16 mouse cellular contexts compared by ENCODE assay signal in the genomic region with DNA sequence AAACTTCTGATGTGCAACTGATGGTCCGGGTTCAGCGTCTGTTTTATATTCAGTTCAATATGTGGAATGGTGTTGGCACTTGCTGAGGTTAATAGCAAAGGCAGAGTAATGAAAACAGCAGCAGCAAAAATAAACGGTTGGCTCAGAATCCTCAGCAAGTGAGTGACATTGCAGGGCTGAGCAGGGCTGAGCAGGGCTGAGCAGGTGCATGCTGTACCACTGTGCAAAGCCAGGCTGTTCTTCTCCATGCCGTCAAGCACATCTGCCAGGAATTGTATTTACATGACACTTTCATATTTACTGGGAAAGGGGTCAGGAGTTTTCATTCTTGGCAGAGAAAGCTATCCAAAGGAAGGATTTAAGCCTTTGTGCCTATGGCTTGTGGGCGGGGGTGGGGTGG.
DNase-seq lines count a peak whose midpoint lies in the region; ATAC-seq and TF ChIP-seq lines count a peak whose summit lies in the region.
"Had no signal": no experiment of that assay in that cellular context is flagged by ENCODE, and none has a peak within 500 bp of the region (broad histone marks: within the 10 kb centered on the region; RNA-seq: fewer than 3 reads in every experiment).

No protein-coding gene starts in this region.

- H3K4me2 ChIP-seq in stomach, embryonic 15.5 days = no peak overlapping the region
- H3K4me2 ChIP-seq in stomach, postnatal 0 days (replicated peaks; ENCODE audit: low read depth) = no peak overlapping the region
- no peak overlapping the region for H3K4me2 ChIP-seq in forebrain, embryonic 13.5 days
- no peak overlapping the region for H3K4me2 ChIP-seq in midbrain, embryonic 12.5 days (replicated peaks)
- no peak overlapping the region for H3K4me2 ChIP-seq in heart, embryonic 12.5 days
- H3K4me2 ChIP-seq: heart, embryonic 15.5 days; intestine, embryonic 15.5 days; liver, embryonic 12.5 days had no signal

- H3K4me1 ChIP-seq in stomach, embryonic 15.5 days = no peaks in the 10 kb centered on the region; the same call in 1 of the 2 replicates
- H3K4me1 ChIP-seq in stomach, postnatal 0 days (replicated peaks; ENCODE audit: control insufficient read depth, insufficient read depth) = no peaks in the 10 kb centered on the region
- peaks cover 24% of the 10 kb centered on the region for H3K4me1 ChIP-seq in forebrain, embryonic 13.5 days
- H3K4me1 ChIP-seq in midbrain, embryonic 12.5 days = 0 out of 2 replicates have a peak, but pooled peaks cover 19% of the 10 kb centered on the region
- no peaks in the 10 kb centered on the region for H3K4me1 ChIP-seq in heart, embryonic 12.5 days (replicated peaks)
- H3K4me1 ChIP-seq: heart, embryonic 15.5 days; intestine, embryonic 15.5 days; liver, embryonic 12.5 days had no signal

- no peak overlapping the region for H3K4me3 ChIP-seq in stomach, embryonic 15.5 days (replicated peaks)
- no peak overlapping the region for H3K4me3 ChIP-seq in stomach, postnatal 0 days (ENCODE audit: low read depth, low read length)
- H3K4me3 ChIP-seq in forebrain, embryonic 13.5 days = no peak overlapping the region
- no peak overlapping the region for H3K4me3 ChIP-seq in midbrain, embryonic 12.5 days
- no peak overlapping the region for H3K4me3 ChIP-seq in heart, embryonic 12.5 days
- H3K4me3 ChIP-seq: heart, embryonic 15.5 days; intestine, embryonic 15.5 days; left cerebral cortex, adult 2 months; liver, embryonic 12.5 days had no signal

- TF ChIP-seq CTCF in stomach, postnatal 0 days (IDR thresholded peaks at IDR 0.05; ENCODE audit: low read depth) = no peak

- H3K36me3 ChIP-seq in stomach, embryonic 15.5 days = no peaks in the 10 kb centered on the region
- H3K36me3 ChIP-seq in stomach, postnatal 0 days (ENCODE audit: control insufficient read depth, insufficient read depth, low read length) = no peaks in the 10 kb centered on the region
- no peaks in the 10 kb centered on the region for H3K36me3 ChIP-seq in forebrain, embryonic 13.5 days (ENCODE audit: poor library complexity, severe bottlenecking)
- H3K36me3 ChIP-seq in midbrain, embryonic 12.5 days = no peaks in the 10 kb centered on the region
- H3K36me3 ChIP-seq in heart, embryonic 12.5 days = no peaks in the 10 kb centered on the region
- H3K36me3 ChIP-seq: heart, embryonic 15.5 days; intestine, embryonic 15.5 days; liver, embryonic 12.5 days had no signal

- DNase-seq in stomach, postnatal 0 days (ENCODE audit: low spot score) = no peak
- no peak for DNase-seq in lung, postnatal 25 days (ENCODE audit: low spot score)
- no peak for DNase-seq in ovary, postnatal 10 days (ENCODE audit: low spot score)
- DNase-seq: adrenal gland, adult 8-10 months; gastrocnemius, postnatal 14 days; kidney, postnatal 4 days; lung, postnatal 10 days; right cerebral cortex, postnatal 14 days had no signal

- H3K9ac ChIP-seq in stomach, embryonic 15.5 days = no peak overlapping the region
- H3K9ac ChIP-seq in stomach, postnatal 0 days (ENCODE audit: low read length) = no peak overlapping the region
- no peak overlapping the region for H3K9ac ChIP-seq in forebrain, embryonic 13.5 days
- no peak overlapping the region for H3K9ac ChIP-seq in midbrain, embryonic 12.5 days (replicated peaks)
- H3K9ac ChIP-seq in heart, embryonic 12.5 days = no peak overlapping the region
- H3K9ac ChIP-seq: heart, embryonic 15.5 days; intestine, embryonic 15.5 days; liver, embryonic 12.5 days had no signal

- TF ChIP-seq EP300 in stomach, postnatal 0 days (optimal IDR thresholded peaks at IDR 0.05) = no peak

- H3K27ac ChIP-seq in stomach, embryonic 15.5 days = no peak overlapping the region
- no peak overlapping the region for H3K27ac ChIP-seq in stomach, postnatal 0 days (replicated peaks)
- 0 out of 2 replicates have a peak overlapping the region, but pooled peaks have one; percentile 1 for H3K27ac ChIP-seq in forebrain, embryonic 13.5 days
- peak overlapping the region; percentile 72 for H3K27ac ChIP-seq in midbrain, embryonic 12.5 days (replicated peaks)
- H3K27ac ChIP-seq in heart, embryonic 12.5 days (ENCODE audit: poor library complexity, severe bottlenecking) = no peak overlapping the region
- H3K27ac ChIP-seq: heart, embryonic 15.5 days; intestine, embryonic 15.5 days; left cerebral cortex, adult 2 months; liver, embryonic 12.5 days had no signal

- H3K27me3 ChIP-seq in stomach, embryonic 15.5 days (replicated peaks) = no peaks in the 10 kb centered on the region
- H3K27me3 ChIP-seq in stomach, postnatal 0 days (ENCODE audit: control insufficient read depth, insufficient read depth, low read length) = no peaks in the 10 kb centered on the region
- H3K27me3 ChIP-seq in forebrain, embryonic 13.5 days = no peaks in the 10 kb centered on the region
- H3K27me3 ChIP-seq in midbrain, embryonic 12.5 days = no peaks in the 10 kb centered on the region
- H3K27me3 ChIP-seq in heart, embryonic 12.5 days (replicated peaks) = no peaks in the 10 kb centered on the region
- H3K27me3 ChIP-seq: heart, embryonic 15.5 days; intestine, embryonic 15.5 days; liver, embryonic 12.5 days had no signal

- H3K9me3 ChIP-seq in stomach, embryonic 15.5 days = no peaks in the 10 kb centered on the region
- H3K9me3 ChIP-seq in stomach, postnatal 0 days (ENCODE audit: control insufficient read depth, low read length) = no peaks in the 10 kb centered on the region
- no peaks in the 10 kb centered on the region for H3K9me3 ChIP-seq in forebrain, embryonic 13.5 days (replicated peaks)
- H3K9me3 ChIP-seq in midbrain, embryonic 12.5 days = no peaks in the 10 kb centered on the region
- no peaks in the 10 kb centered on the region for H3K9me3 ChIP-seq in heart, embryonic 12.5 days (replicated peaks)
- H3K9me3 ChIP-seq: heart, embryonic 15.5 days; intestine, embryonic 15.5 days; liver, embryonic 12.5 days had no signal

- peak; percentile 58; the same call in 1 of the 2 replicates for ATAC-seq in stomach, embryonic 15.5 days (ENCODE audit: insufficient read depth, low FRiP score, low read depth)
- no peak; the same call in 1 of the 2 replicates for ATAC-seq in stomach, postnatal 0 days (ENCODE audit: low FRiP score, low TSS enrichment)
- peak; percentile 87 for ATAC-seq in forebrain, embryonic 13.5 days
- ATAC-seq in midbrain, embryonic 12.5 days (ENCODE audit: low FRiP score, low read depth) = peak; percentile 82
- no peak for ATAC-seq in heart, embryonic 12.5 days (ENCODE audit: insufficient number of reproducible peaks, low FRiP score)
- ATAC-seq: liver, embryonic 12.5 days had no signal

- 47% methylated on average over 5 of the region's 5 CpGs for WGBS in stomach, embryonic 15.5 days
- WGBS in stomach, postnatal 0 days = 38% methylated on average over 5 of the region's 5 CpGs
- 43% methylated on average over 5 of the region's 5 CpGs for WGBS in forebrain, embryonic 13.5 days
- 48% methylated on average over 5 of the region's 5 CpGs for WGBS in midbrain, embryonic 12.5 days
- 78% methylated on average over 5 of the region's 5 CpGs for WGBS in heart, embryonic 12.5 days

Comparison
In these comparisons a context has a peak if more than half of its experiments do, and no peak if none do; other contexts are left out.
1. ATAC-seq: peak in stomach, embryonic 15.5 days (single experiment), forebrain, embryonic 13.5 days (single experiment) and midbrain, embryonic 12.5 days (single experiment); none in stomach, postnatal 0 days (single experiment) and heart, embryonic 12.5 days (single experiment).
2. H3K27ac ChIP-seq: peak in forebrain, embryonic 13.5 days (single experiment) and midbrain, embryonic 12.5 days (single experiment); none in stomach, embryonic 15.5 days (single experiment), stomach, postnatal 0 days (single experiment) and heart, embryonic 12.5 days (single experiment).